Mouse (Mus musculus): ENCODE data around the gene Notch4.
"Not testable (repeated sequence)": the region's sequence is repeated elsewhere in the genome, so short reads cannot be mapped to it uniquely, and the experiment has no call there.

Gene Notch4

GRCm38 (mm10) chr17:34564003-34564421, at the start of gene Notch4:
Gene Notch4 (plus strand): TSS chr17:34564268.
- DNase-seq = no peak

DNA sequence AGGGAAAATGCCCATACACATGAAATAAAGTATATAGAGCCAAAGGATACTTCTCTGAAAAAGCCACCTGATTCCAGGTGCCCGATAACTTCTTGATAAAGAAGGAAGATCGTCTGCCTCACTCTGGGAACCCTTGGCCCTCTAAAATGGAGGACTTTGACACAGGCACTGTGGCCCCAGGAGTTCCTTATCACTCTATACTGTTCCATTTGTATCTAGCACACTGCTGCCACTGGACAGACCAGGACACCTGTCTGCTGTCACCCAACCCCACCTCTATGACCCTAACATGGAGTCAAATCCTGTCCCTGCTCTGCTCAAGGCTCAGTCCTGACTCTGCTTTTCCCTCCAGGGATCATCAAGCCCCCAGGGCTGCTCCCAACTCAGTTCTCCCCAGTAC, 47.6 kb upstream of the Notch4 start:
- no peak for DNase-seq

DNA sequence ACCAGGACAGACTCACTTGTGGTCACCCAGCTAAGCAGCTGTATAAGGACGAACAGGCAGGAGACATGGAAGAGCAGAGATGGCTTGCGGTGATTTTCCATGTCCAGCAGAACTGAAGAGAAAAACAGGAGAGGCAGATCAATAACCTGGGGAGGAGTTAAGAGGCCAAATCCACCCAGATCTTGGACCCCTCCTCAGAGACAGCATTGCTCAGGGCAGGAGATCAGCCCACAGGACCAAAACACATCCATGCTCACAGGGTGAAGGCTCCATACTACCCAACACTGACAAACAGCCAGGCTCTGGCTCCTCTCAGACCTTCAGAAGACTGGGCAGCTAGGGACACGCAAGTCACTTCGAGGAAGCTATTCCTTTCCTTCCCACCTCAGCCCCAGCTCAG, 46.8 kb upstream of the Notch4 start, which contains the start of gene Btnl6:
TSS of gene Btnl6 (minus strand) at position 101 of the 400 bp plus-strand sequence.
- DNase-seq = no peak

DNA sequence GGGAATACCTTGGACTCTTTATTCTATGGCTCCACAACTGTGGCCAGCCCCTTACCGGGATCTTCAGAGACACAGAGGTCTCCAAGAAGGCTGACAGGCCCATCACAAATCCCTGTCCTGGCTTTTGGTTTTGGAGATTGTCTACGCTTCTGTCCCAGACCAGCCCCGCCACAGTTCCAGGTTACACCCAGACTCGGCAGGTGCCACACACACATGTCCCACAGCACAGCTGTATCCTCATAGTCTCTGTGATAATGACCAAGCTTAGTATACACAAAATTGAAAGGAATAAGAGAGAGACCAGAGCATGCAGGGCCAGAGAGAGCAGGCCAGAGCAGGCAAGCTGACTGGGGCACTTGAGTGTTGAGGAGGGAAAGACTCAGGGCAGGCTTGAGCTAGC, 46.3 kb upstream of the Notch4 start:
- DNase-seq = no peak

GRCm38 (mm10) chr17:34518571-34518970, 45.5 kb upstream of the Notch4 start:
- DNase-seq = not testable (repeated sequence)

DNA sequence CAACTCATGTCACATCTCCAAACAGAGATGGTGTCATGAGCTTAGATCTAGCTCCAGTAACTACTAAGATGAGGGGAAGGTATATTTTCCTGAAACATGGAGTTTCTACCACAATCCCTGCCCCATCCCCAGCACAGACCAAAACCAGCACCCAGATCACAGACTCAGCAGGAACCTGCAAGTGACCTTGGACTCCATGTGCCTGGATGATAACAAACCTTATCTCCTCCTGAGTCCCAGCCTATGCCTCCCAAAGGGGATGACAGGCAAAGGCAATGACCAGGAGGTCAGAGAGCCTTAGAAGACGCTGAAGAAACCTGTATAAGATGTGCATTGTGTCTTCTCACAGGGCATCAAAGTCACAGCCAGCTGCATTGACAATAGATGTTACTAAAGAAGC, 45.1 kb upstream of the Notch4 start:
- no peak for DNase-seq

DNA sequence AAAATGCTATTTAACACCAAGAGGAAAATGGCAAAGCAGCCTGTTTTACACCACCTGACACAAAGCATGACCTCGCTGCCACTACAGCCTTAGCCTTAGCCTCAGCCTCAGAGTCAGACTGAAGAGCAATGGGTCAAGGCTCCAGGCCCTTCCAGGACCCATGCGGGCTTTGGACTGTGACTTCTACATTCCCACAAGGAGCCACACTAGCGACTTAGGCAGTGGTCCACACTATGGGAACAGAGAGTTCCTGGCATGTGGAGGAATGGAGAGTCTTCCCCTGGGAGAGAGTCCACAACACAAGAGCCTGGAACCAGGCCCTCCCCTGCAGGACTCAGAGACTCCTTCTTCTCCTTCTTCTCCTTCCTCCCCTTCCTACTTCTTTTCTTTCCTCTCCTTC, 31.4 kb upstream of the Notch4 start:
- no peak for DNase-seq

DNA sequence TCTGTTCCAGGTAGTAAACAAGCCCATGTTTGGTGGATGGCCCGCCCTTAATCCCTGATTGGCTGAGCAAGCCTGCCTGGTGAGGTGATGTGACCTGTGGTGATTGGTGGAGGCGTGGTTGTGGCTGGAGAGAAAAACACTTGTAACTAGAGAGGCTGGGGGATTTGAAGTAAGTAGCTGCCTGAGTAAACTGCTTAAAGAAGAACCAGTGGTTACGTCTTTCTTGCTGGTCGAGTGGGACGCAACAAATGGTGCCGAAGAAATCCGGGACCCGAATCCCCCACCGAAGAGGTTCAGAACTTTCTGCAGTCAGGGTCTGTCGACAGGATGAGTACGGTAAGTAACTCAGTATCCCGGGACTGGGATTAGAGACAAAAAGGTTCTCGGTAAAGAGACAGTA, 20.5 kb upstream of the Notch4 start:
- DNase-seq = not testable (repeated sequence)

DNA sequence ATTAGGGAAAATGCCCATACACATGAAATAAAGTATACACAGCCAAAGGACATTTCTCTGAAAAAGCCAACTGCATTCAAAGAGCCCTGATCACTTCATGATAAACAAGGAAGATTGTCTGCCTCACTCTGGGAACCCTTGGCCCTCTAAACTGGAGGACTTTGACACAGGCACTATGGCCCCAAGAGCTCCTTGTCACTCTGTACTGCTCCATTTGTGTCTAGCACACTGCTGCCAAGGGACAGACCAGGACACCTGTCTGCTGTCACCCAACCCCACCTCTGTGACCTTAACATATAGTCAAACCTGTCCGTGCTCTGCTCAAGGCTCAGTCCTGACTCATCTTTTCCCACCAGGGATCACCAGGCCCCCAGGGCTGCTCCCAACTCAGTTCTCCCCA, 17.3 kb upstream of the Notch4 start:
- no peak for DNase-seq

- DNase-seq = no peak
These were observed 16.5 kb upstream of the Notch4 start for GRCm38 (mm10) chr17:34547601-34548000.

- DNase-seq = no peak
These were observed 14.9 kb upstream of the Notch4 start for GRCm38 (mm10) chr17:34549156-34549555.

DNA sequence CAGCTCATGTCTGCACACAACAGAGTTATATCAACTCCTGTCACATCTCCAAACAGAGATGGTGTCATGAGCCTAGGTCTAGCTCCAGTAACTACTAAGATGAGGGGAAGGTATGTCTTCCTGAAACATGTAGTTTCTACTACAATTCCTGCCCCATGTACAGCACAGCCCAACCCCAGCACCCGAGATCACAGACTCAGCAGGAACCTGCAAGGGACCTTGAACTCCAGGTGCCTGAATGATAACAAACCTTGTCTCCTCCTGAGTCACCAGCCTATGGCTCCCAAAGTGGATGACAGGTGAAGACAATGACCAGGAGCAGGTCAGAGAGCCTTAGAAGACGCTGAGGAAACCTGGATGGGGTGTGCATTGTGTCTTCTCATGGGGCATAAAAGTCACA, 14.2 kb upstream of the Notch4 start:
- DNase-seq = no peak

GRCm38 (mm10) chr17:34555483-34555882, 8.6 kb upstream of the Notch4 start:
- peak; percentile 63 to 75 for DNase-seq

DNA sequence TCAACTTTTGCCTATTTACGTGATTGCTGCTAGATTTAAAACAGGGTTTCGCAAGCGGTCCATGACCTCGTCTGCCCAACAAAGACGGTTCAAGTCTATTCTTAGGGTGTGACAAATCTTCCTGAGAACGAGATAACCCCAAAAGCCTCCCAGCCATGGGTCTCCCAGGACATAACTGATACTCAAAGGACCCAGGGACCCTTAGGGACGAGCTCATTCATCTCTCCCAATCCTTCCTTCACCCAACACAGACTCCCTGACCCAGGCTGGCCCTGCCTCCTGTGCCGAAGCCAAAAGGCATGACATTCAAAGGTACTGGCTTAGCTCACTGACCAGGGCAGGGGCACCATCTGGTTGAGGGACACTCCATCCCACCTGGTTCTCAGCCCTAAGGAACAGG, 7.7 kb upstream of the Notch4 start:
- no peak for DNase-seq

- DNase-seq = no peak
These were observed 6.7 kb upstream of the Notch4 start for GRCm38 (mm10) chr17:34557411-34557810.

DNA sequence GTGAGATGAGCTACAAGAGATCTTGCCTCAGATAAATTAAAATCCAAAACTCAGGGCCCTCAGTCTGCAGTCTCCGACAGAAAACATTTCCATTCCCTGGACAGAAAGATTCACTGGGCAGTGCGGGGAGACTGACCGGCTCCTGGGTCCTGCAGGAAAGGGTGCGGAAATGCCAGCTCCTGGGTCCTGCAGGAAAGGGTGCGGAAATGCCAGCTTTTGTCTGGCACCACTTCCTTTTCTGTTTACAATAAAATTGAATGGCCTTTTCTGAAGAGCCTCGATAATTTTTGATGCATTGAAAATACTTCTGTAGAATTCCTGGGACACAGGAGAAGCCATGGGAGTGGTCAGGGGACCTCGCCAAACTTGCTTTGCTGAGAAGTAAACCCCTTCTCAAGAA, 5.0 kb upstream of the Notch4 start:
- no peak for DNase-seq

GRCm38 (mm10) chr17:34559895-34560294, 4.2 kb upstream of the Notch4 start:
- no peak for DNase-seq

DNA sequence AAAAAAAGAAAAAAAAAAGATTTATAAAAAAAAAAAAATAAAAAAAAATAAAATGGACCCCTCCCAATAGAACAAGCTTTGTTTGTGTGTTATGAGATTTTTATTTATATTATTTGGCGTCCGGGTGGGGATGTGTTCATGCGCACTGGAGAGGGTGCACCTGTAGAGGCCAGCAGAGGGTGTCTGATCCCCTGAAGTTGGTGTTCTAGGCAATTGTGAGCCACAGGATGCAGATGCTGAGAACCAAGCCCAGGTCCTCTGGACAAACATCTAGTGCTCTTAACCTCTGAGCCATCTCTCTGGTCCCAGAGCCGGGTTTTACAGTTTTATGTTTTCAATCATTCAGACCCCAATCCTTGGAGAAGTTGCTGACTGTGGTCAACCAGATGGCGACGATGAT, 3.6 kb upstream of the Notch4 start:
- no peak for DNase-seq

DNA sequence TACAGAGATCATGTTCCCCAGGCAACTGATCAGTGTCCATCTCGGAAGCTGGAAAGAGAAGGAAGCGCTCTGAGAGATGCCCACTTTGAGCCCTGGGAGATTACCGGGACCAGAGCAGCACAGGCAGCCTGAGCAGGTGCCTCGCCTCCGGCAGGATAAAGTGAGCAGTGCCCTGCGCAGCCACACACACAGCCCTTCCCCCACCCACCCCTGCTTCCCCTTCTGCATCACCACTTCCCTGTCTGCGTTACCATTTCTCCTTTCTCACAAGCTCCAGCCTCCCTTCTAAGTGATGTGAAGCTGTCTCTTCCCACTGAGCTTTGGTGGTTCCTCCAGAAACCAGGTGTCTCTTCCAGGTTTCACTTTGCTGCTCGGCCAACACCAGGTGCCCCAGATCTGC, 2.9 kb upstream of the Notch4 start:
- no peak for DNase-seq

DNA sequence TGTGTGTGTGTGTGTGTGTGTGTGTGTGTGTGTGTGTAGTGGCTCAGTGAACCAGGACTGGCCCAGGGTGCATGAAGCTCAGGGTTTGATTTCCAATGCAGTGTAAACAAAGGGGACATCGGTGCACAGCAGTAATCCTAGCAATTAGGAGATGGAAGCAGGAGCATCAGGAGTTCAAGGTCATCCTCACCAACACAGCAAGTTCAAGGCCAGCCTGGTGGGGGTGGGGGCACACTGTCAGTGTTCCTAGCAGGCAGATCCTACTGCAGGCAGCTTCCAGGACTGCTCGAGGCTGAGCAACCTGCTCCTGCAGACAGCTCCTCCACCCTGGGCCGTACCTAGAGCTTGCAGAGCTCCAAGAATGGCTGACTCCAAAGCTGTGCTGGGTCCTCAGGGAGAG, 1.5 kb upstream of the Notch4 start:
- DNase-seq = no peak

DNA sequence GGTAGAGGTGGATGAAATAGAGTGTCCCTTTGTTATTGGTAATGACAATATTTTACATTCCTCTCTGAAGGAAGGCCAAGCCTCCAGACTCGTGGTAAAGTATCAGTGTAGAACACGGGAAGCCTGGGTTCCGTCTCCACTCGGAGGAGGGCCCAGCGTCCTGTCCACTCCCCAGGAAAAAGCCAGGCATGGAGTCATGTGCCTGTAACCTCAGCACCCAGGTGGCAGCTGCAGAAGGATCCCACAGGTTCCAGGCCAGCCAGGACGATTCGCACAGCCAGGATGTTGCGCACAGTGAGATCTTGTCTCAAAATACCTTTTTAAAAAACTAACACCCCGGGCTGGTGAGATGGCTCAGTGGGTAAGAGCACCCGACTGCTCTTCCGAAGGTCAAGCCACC, 714 bp upstream of the Notch4 start:
- DNase-seq = no peak

DNA sequence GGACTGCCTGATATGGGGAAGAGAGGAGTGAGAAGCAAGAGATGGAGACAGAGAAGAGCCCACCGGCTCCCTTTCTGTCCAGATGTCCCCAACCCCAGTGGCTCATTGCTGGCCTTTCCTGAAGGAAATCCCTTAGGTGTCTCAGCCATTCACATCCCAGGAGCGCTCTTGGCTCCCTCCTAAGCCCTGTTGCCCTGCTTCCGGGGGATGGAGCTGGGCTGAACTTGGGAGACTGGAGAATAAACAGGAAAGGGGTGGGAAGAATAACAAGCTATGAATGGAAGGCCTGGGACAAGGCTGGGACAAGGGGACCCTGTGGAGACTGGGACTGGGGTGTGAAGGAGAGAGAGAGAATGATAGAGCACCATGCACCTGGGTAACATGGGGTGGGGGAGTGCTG, 728 bp downstream of the Notch4 start:
- DNase-seq = no peak

GRCm38 (mm10) chr17:34567311-34567710, 3.2 kb downstream of the Notch4 start:
- no peak for DNase-seq

- DNase-seq = no peak
These were observed 4.4 kb downstream of the Notch4 start for GRCm38 (mm10) chr17:34568421-34568820.

DNA sequence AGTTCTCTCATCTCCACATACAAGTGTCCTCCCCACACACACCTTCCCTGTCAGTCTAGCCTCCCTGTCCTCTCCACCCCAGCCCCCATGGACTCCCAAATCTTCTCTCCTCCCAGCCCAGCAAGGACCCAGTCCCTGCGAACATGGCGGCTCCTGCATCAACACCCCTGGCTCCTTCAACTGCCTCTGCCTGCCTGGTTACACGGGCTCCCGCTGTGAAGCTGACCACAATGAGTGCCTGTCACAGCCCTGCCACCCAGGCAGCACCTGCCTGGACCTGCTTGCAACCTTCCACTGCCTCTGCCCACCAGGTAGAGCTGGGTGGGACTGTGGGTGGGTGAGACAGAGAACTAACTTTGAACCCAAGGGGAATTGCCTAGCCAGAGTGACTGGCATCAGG, 5.9 kb downstream of the Notch4 start:
- DNase-seq = no peak

DNA sequence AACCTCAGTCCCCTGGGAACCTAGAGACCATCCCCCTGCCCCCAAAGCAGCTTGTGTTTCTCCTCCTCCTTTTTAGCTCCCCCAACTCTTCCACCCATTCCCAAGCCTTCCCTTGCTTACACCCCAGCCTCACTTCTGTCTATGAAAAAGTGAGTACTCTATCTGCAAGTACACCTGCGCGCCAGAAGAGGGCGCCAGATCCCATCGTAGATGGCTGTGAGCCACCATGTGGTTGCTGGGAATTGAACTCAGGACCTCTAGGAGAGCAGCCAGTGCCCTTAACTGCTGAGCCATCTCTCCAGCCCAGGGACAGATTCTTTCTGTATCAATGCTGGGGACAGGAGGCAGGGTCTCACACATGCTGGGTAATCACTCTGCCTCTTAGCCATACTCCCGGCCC, 7.8 kb downstream of the Notch4 start:
- DNase-seq = peak; percentile 40 to 43

All from thymus, postnatal 36 days (tissue).